Mouse (Mus musculus) kidney, adult 2 months (tissue): ENCODE measurements around the gene Adora2a.
"Not testable (repeated sequence)": the region's sequence is repeated elsewhere in the genome, so short reads cannot be mapped to it uniquely, and the experiment has no call there.

Experiments
- CTCF ChIP-seq: fragments of 200-500 bp; conservative IDR thresholded peaks from 2 replicates; pipeline ENCODE4 v1.5.1; 2011; ENCODE audit warnings: low read depth, mild to moderate bottlenecking, control low read depth, low read length, moderate library complexity, mixed read lengths; ENCODE audit not compliant: insufficient read depth, insufficient read length
- POLR2A ChIP-seq: fragments of 200-500 bp; IDR thresholded peaks from one replicate; pipeline ENCODE4 v1.6.1; 2011; ENCODE audit warnings: low read depth, low read length, control low read depth

DNA sequence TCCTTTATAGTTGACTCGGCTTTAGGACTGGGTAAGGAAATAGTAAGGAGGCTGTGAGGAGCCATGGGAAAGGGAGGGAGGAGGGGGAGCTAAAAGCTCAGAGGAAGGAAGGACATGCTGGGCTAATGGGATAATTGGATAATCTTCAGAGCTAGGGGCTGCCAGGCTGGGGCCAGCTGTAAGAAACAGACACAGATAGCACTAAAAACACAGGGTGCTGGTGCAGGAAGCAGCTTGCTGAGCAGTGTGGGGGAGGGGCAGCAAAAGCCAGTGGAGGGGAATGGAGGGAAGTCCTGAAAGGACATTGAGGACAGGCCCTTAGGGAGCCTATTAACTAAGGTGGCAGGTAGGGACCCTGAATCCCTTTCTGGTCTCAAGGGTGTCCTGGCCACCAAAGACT lies 27.9 kb downstream of the Adora2a start:
- not testable (repeated sequence) for TF ChIP-seq CTCF, POLR2A
